Mouse (Mus musculus) heart, embryonic 14.5 days (tissue): Measurements from ENCODE around the gene 4933424G06Rik. TPM values are rescaled to one million over a fixed set of nuclear protein-coding genes. Genes with fewer than 3 reads are reported as not detected.

Experiments used
- ATAC-seq: fragments of 200-750 bp; cut with Nextera tagmentation; 2 replicates; pipeline ENCODE4 v1.8.0; 2017; ENCODE audit warnings: low read depth, moderate TSS enrichment; ENCODE audit not compliant: insufficient number of reproducible peaks, insufficient read depth, low FRiP score
- H3K27ac ChIP-seq, 2 experiments: fragments of 200-500 bp in 1 of 2; fragments of 300-500 bp in 1 of 2; sonication (generic) in 1 of 2; replicated peaks in 1 of 2; 2 replicates each; pipeline ENCODE4 v1.5.1; 2012 to 2014; ENCODE audit warnings: low read depth in 2 of 2, low read length in 2 of 2, control low read depth in 1 of 2, mild to moderate bottlenecking in 1 of 2, mixed read lengths in 1 of 2; ENCODE audit not compliant: control insufficient read depth in 1 of 2, insufficient read depth in 1 of 2
- H3K27me3 ChIP-seq: fragments of 300-500 bp; sonication (generic); 2 replicates; pipeline ENCODE4 v1.6.1; 2014; ENCODE audit warnings: mild to moderate bottlenecking, low read length, control low read depth; ENCODE audit not compliant: control insufficient read depth, insufficient read depth
- H3K36me3 ChIP-seq: fragments of 300-500 bp; sonication (generic); 2 replicates; pipeline ENCODE4 v1.6.1; 2014; ENCODE audit warnings: mild to moderate bottlenecking, control low read depth, low read length, mixed read lengths; ENCODE audit not compliant: control insufficient read depth, insufficient read depth
- H3K4me1 ChIP-seq, 2 experiments: fragments of 200-500 bp in 1 of 2; fragments of 300-500 bp in 1 of 2; sonication (generic) in 1 of 2; 2 replicates each; pipeline ENCODE4 v1.6.1; 2012 to 2014; ENCODE audit warnings: low read length in 2 of 2, control low read depth in 1 of 2, mixed read lengths in 1 of 2; ENCODE audit not compliant: control insufficient read depth in 2 of 2, insufficient read depth in 2 of 2
- H3K4me2 ChIP-seq: fragments of 300-500 bp; sonication (generic); 2 replicates; pipeline ENCODE4 v1.6.1; 2014; ENCODE audit warnings: mild to moderate bottlenecking, low read length
- H3K4me3 ChIP-seq, 2 experiments: fragments of 200-500 bp in 1 of 2; fragments of 300-500 bp in 1 of 2; sonication (generic) in 1 of 2; 2 replicates each; pipeline ENCODE4 v1.5.1; 2012 to 2014; ENCODE audit warnings: low read length in 2 of 2, mild to moderate bottlenecking in 2 of 2, control low read depth in 1 of 2, low read depth in 1 of 2, moderate library complexity in 1 of 2; ENCODE audit not compliant: control insufficient read depth in 1 of 2, insufficient read depth in 1 of 2
- H3K9ac ChIP-seq: fragments of 300-500 bp; sonication (generic); 2 replicates; pipeline ENCODE4 v1.6.1; 2014; ENCODE audit warnings: mild to moderate bottlenecking, low read length
- H3K9me3 ChIP-seq: fragments of 300-500 bp; sonication (generic); 2 replicates; pipeline ENCODE4 v1.6.1; 2016; ENCODE audit warnings: low read length, control low read depth; ENCODE audit not compliant: control insufficient read depth
- WGBS: fragments of 180-500 bp; shearing (Covaris S2); extraction: QIAGEN DNeasy Blood & Tissue Kit; methylation state at CpG from one replicate; pipeline ENCODE4 v1.1.7; 2014; 5-methylcytosine and 5-hydroxymethylcytosine counted together
- polyA plus RNA-seq: library from polyadenylated mRNA; unstranded; fragments of >200 nt; fragmentation: Nextera tagmentation; extraction: Ambion mirVana; gene quantifications from 2 replicates; pipeline ENCODE4 v1.2.1, GENCODE M21; 2014

4933424G06Rik gene
- polyA plus RNA-seq, 1 experiment from 2014 or later: 0.18 TPM

DNA sequence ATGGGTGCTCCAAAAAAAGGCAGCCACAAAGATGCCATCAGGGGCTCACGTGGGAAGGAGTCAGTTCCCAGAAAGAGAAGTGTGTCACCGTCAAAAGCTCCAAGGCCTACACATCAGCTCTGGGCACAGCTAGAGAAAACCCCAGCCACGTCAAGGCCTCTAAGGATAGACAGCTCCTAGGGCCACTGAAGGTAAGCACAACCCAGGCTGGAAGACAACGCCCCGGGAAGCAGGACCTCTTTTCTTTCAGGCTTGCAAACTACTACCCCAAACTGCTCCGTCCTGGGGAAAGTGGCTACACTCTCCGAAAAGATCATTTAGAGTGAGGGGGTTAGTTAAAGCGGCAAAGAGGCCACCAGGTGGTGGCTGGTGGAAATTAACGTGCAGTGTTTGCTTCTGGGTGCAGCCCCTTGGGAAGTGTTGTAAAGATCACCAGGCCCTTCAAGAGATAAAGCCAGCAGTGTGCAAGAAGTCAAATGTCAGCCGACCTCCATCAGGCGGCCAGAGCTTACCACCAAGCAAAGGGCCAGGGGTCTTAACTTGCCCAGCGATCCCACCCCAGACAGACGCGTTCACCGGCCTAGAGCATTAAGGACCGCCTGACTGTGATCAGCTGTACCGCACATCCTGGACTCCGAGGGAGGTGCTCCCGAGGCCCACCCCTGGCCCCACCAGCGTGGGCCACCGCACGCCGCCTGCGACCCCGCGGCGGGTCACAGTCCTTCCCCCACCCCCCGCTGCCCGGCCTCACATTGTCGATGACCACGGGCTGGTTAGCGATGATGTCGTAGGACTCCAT is 695 bp upstream of the 4933424G06Rik start:
- H3K9me3 ChIP-seq: 0 out of 2 replicates have a peak, but pooled peaks cover 2% of the 10 kb centered on the region
- H3K4me3 ChIP-seq: peak overlapping the region; percentile 91 to 93
- WGBS: 1% methylated on average over 33 of the region's 33 CpGs
- H3K27ac ChIP-seq: peak overlapping the region; percentile 70 to 85
- peaks cover 34% of the 10 kb centered on the region for H3K36me3 ChIP-seq
- no peaks in the 10 kb centered on the region for H3K27me3 ChIP-seq
- peak; percentile 72 for ATAC-seq
- peak overlapping the region; percentile 85 for H3K4me2 ChIP-seq
- peaks cover 4 to 22% of the 10 kb centered on the region in 2 experiments for H3K4me1 ChIP-seq
- peak overlapping the region; percentile 91 for H3K9ac ChIP-seq

DNA sequence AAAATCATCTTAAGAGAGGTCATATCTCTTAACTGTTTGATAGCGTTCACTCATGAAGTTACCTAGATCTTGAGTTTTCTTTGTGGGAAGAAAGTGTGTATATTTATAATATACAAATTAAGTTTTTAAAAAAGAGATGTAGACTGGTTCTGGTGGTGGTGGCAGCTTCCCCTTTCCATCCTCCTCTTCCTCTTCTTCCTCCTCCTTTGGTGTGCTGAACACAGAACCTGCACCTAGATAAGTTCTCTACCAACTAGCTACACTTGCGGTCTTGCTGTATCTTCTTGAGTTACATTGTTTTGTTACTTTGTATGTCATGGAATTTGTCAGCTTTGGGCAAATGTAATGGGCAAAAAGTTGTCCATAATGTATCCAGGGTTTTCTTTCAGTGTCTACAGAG is 1.2 kb downstream of the 4933424G06Rik start:
- 90% methylated on average over 2 of the region's 2 CpGs for WGBS
- H3K9ac ChIP-seq: no peak overlapping the region
- peaks cover 4 to 22% of the 10 kb centered on the region in 2 experiments for H3K4me1 ChIP-seq
- H3K27me3 ChIP-seq: no peaks in the 10 kb centered on the region
- peaks cover 15% of the 10 kb centered on the region for H3K36me3 ChIP-seq
- no peak for ATAC-seq
- no peak overlapping the region for H3K4me3 ChIP-seq
- H3K9me3 ChIP-seq: 0 out of 2 replicates have a peak, but pooled peaks cover 2% of the 10 kb centered on the region
- no peak overlapping the region for H3K4me2 ChIP-seq
- no peak overlapping the region for H3K27ac ChIP-seq

DNA sequence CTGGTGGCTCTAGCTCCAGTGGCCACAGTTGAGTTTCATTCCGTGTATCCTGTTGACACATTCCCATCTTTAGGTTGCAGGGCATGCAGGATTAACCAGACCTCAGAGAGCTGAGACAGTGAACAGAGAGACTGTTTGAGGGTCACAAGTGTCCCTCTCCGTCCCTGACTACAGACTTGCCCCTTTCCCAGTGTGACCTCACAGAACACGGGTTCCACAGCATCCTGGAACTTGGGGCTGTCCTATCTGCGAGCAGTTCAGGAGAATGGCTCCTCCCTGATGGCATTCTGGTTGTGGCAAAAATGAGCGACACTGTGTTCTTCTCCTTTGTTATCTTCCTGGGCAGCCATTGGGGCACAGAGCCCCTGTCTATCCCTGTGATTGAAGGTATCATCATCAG is 4.4 kb downstream of the 4933424G06Rik start, which contains the start of gene Actr1b:
TSS of gene Actr1b (minus strand) at position 112 of the 400 bp plus-strand sequence.
- no peaks in the 10 kb centered on the region for H3K4me1 ChIP-seq
- no peak within 1 kb of the TSS for H3K4me3 ChIP-seq
- no peak within 1 kb of the TSS for H3K4me2 ChIP-seq
- no peak for ATAC-seq
- no peak within 1 kb of the TSS for H3K27ac ChIP-seq
- H3K9ac ChIP-seq: no peak within 1 kb of the TSS
- 70% methylated on average over 5 of the region's 5 CpGs for WGBS
- 0 out of 2 replicates have a peak, but pooled peaks cover 2% of the 10 kb centered on the region for H3K9me3 ChIP-seq
- no peaks in the 10 kb centered on the region for H3K36me3 ChIP-seq
- no peaks in the 10 kb centered on the region for H3K27me3 ChIP-seq

DNA sequence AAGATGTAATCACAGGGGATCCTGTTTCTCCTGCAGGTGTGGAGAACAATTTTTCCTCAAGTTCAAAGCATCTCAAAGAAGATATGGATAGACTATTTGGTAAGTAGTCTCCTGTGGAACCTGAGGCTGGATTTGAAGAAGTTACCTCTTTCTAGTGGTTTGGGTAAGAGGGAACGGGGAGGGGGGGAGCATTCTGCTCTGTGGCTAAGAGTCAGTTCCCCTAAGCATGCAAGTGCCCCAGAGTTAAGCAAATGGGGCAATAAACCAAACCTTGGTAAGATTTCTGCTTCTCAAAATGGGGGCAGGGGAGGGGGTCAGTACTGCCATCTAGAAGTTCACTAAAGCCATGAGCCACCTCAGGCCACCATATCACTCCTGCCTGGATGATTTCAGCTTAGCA is 8.8 kb downstream of the 4933424G06Rik start:
- no peak overlapping the region for H3K4me2 ChIP-seq
- H3K27me3 ChIP-seq: no peaks in the 10 kb centered on the region
- no peak for ATAC-seq
- WGBS: 79% methylated on average over 1 of the region's 1 CpGs
- H3K9me3 ChIP-seq: no peaks in the 10 kb centered on the region
- H3K27ac ChIP-seq: no peak overlapping the region
- no peaks in the 10 kb centered on the region for H3K4me1 ChIP-seq
- H3K9ac ChIP-seq: no peak overlapping the region
- no peaks in the 10 kb centered on the region for H3K36me3 ChIP-seq
- no peak overlapping the region for H3K4me3 ChIP-seq

DNA sequence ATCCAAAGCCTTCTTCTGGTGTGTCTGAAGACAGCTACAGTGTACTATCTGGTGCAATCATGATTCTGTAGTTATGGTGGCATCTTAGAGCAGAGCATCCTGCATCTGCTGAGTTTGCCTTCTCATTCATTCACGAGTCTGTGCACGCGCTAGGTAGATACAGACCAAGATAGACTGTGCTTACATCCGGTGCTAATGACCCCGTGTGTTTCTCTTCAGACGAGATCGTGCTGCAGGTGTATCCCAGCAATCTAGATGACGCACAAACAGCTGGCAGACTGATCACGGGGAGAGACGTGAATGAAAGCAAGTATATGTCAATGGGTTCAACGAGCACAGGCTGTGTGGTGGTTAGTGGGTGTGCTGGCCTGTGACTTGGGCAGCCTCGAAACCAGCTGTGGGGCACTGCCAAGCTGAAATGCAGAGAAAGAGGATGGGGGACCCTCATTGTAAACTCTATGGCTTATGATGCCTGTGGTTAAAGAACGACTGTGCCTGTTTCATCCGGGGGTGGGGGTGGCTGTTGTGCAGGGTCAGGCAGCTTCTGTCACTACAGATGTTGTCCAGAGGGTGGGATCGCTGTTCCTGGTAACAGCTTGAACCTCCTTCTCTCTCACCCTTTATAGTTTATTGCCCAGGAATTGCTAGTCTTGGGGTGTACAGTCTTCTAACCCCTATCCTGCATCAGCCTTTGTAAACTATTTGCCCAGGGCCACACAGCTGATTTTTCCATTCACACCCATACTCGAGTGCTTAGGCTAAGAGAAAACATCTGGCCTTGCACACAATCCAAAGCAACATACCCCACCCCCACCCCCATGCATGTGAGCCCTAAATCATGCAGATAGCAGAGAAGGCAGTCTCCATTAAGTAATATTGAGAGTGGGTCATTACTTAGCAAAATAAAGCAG is 13.5 kb downstream of the 4933424G06Rik start:
- Histone ChIP-seq H3K27ac (no peak overlapping the region), H3K4me2 (no peak overlapping the region), H3K9ac (no peak overlapping the region), H3K4me3 (no peak overlapping the region), H3K4me1 (no peaks in the 10 kb centered on the region), H3K9me3 (no peaks in the 10 kb centered on the region), H3K36me3 (no peaks in the 10 kb centered on the region), H3K27me3 (no peaks in the 10 kb centered on the region)
- ATAC-seq: no peak
- WGBS: 73% methylated on average over 16 of the region's 16 CpGs

DNA sequence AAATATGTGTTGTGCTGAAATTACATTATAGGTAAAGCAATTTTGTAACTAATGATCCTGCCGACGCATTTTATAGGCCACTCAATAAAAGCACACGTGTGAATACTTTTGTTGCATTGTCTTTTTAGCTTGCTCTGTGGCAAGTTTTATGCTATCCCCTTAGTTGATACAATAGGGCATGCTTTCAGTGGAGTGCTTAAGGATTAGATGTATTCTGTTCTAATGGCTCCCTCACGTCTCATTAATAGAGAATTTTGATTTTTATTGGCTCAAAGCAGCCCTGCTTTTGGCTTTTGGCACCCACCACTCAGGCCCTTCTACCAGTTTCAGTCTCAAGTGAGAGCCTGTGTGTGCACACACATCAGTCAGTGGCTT is 14.1 kb downstream of the 4933424G06Rik start:
- Histone ChIP-seq H3K27me3 (no peaks in the 10 kb centered on the region), H3K27ac (no peak overlapping the region), H3K4me1 (no peaks in the 10 kb centered on the region), H3K9ac (no peak overlapping the region), H3K36me3 (no peaks in the 10 kb centered on the region), H3K4me3 (no peak overlapping the region), H3K9me3 (no peaks in the 10 kb centered on the region), H3K4me2 (no peak overlapping the region)
- ATAC-seq: no peak
- 88% methylated on average over 4 of the region's 4 CpGs for WGBS

DNA sequence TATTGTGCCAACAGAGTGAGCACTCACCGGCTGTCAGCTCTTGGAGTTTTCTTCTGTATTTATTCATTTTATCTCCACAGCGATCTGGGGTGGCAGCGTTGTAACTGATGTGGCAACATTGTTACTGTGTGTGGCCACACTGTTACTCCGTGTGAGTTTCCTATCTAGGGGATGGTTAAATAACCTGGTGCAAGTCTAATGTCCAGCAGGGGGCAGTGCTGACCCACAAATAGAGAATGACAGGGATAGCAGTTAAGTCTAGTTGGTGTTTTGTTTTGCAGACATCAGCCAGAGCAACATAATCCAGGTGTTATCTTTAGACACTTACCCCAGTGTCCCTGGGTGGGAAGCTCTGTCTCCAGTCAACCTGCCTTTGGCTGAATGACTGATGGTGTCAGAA is 27.4 kb downstream of the 4933424G06Rik start:
- Histone ChIP-seq H3K4me2 (no peak overlapping the region), H3K4me1 (no peaks in the 10 kb centered on the region), H3K36me3 (no peaks in the 10 kb centered on the region), H3K9ac (no peak overlapping the region), H3K9me3 (no peaks in the 10 kb centered on the region), H3K27ac (no peak overlapping the region), H3K4me3 (no peak overlapping the region), H3K27me3 (no peaks in the 10 kb centered on the region)
- no peak; the same call in 1 of the 2 replicates for ATAC-seq
- 15% methylated on average over 4 of the region's 4 CpGs for WGBS
